Mouse (Mus musculus) MEL (cell line): ENCODE data around the gene Kcnd2. TPM values are rescaled to one million over a fixed set of nuclear protein-coding genes. Genes with fewer than 3 reads are reported as not detected.

ENCODE experiments used
- DNase-seq: peaks from one replicate; pipeline ENCODE4 v3.0.0; 2011; ENCODE audit warnings: low read depth, low spot score
- H3K27ac ChIP-seq: 2 replicates; pipeline ENCODE4 v1.5.1; 2012; ENCODE audit warnings: low read depth, mild to moderate bottlenecking, control low read depth, low read length, moderate library complexity; ENCODE audit not compliant: control insufficient read depth
- H3K27me3 ChIP-seq, 2 experiments: fragments of 150-350 bp in 1 of 2; sonication (generic) in 1 of 2; 2 replicates each; pipeline ENCODE4 v1.6.1; 2012; ENCODE audit warnings: low read length in 2 of 2, mild to moderate bottlenecking in 2 of 2, improper control_type of control experiment in 1 of 2, moderate library complexity in 1 of 2; ENCODE audit not compliant: insufficient read depth in 2 of 2, control insufficient read depth in 1 of 2
- H3K36me3 ChIP-seq, 2 experiments: 2 replicates each; pipeline ENCODE4 v1.6.1; 2012 to 2014; ENCODE audit warnings: low read length in 2 of 2, improper control_type of control experiment in 1 of 2, inconsistent platforms in 1 of 2, mild to moderate bottlenecking in 1 of 2; ENCODE audit not compliant: insufficient read depth in 2 of 2, control insufficient read depth in 1 of 2
- H3K4me1 ChIP-seq, 2 experiments: fragments of 150-350 bp in 1 of 2; sonication (generic) in 1 of 2; 2 replicates each; pipeline ENCODE4 v1.6.1; 2012; ENCODE audit warnings: low read length in 2 of 2, improper control_type of control experiment in 1 of 2, mild to moderate bottlenecking in 1 of 2; ENCODE audit not compliant: insufficient read depth in 2 of 2, control insufficient read depth in 1 of 2
- H3K4me3 ChIP-seq, 2 experiments: fragments of 150-350 bp in 1 of 2; sonication (generic) in 1 of 2; 2 replicates each; pipeline ENCODE4 v1.5.1; 2012; ENCODE audit warnings: low read depth in 2 of 2, low read length in 2 of 2, mild to moderate bottlenecking in 2 of 2, moderate library complexity in 2 of 2, control low read depth in 1 of 2, improper control_type of control experiment in 1 of 2; ENCODE audit not compliant: control insufficient read depth in 1 of 2, insufficient read depth in 1 of 2
- H3K79me2 ChIP-seq: 2 replicates; pipeline ENCODE4 v1.6.1; 2012; ENCODE audit warnings: mild to moderate bottlenecking, low read length, moderate library complexity; ENCODE audit not compliant: control insufficient read depth, poor library complexity, insufficient read depth
- H3K9ac ChIP-seq: 2 replicates; pipeline ENCODE4 v1.6.1; 2012; ENCODE audit warnings: low read depth, mild to moderate bottlenecking, control low read depth, low read length, moderate library complexity; ENCODE audit not compliant: control insufficient read depth, poor library complexity, severe bottlenecking
- H3K9me3 ChIP-seq: fragments of 150-350 bp; sonication (generic); replicated peaks from 2 replicates; pipeline ENCODE4 v1.6.1; 2012; ENCODE audit warnings: mild to moderate bottlenecking, low read length, improper control_type of control experiment, moderate library complexity; ENCODE audit not compliant: insufficient read depth
- CHD1 ChIP-seq: IDR thresholded peaks from 2 replicates; pipeline ENCODE4 v1.6.1; 2012; ENCODE audit warnings: low read depth, mild to moderate bottlenecking, inconsistent platforms, low read length, improper control_type of control experiment
- CTCF ChIP-seq, 3 experiments: IDR thresholded peaks in 2 of 3; conservative IDR thresholded peaks in 1 of 3; 2 replicates each; pipeline ENCODE4 v1.5.1; 2011 to 2012; ENCODE audit warnings: low read length in 3 of 3, low read depth in 2 of 3, mild to moderate bottlenecking in 2 of 3, improper control_type of control experiment in 1 of 3, inconsistent platforms in 1 of 3, mixed read lengths in 1 of 3, moderate library complexity in 1 of 3; ENCODE audit not compliant: control insufficient read depth in 1 of 3, insufficient read depth in 1 of 3, poor library complexity in 1 of 3, severe bottlenecking in 1 of 3
- ELF1 ChIP-seq: IDR thresholded peaks from 2 replicates; pipeline ENCODE4 v1.6.1; 2014; ENCODE audit warnings: low read depth, mild to moderate bottlenecking, inconsistent platforms, low read length, improper control_type of control experiment, moderate library complexity
- GABPA ChIP-seq: IDR thresholded peaks from 2 replicates; pipeline ENCODE4 v1.6.1; 2012; ENCODE audit warnings: low read depth, mild to moderate bottlenecking, inconsistent platforms, low read length, improper control_type of control experiment, moderate library complexity
- HCFC1 ChIP-seq: IDR thresholded peaks from 2 replicates; pipeline ENCODE4 v1.6.1; 2012; ENCODE audit warnings: low read depth, mild to moderate bottlenecking, inconsistent platforms, low read length, improper control_type of control experiment, moderate library complexity
- KAT2A ChIP-seq: conservative IDR thresholded peaks from 2 replicates; pipeline ENCODE4 v1.6.1; 2012; ENCODE audit warnings: low read depth, low read length, improper control_type of control experiment, inconsistent platforms
- MEF2A ChIP-seq: IDR thresholded peaks from 2 replicates; pipeline ENCODE4 v1.6.1; 2014; ENCODE audit warnings: low read depth, mild to moderate bottlenecking, inconsistent platforms, low read length, improper control_type of control experiment; ENCODE audit not compliant: poor library complexity, insufficient replicate concordance, severe bottlenecking; ENCODE audit errors: extremely low read depth
- MXI1 ChIP-seq: IDR thresholded peaks from 2 replicates; pipeline ENCODE4 v1.6.1; 2011; ENCODE audit warnings: mild to moderate bottlenecking, low read depth, low read length, improper control_type of control experiment
- POLR2A ChIP-seq, 2 experiments: IDR thresholded peaks; 2 replicates each; pipeline ENCODE4 v1.6.1; 2011 to 2012; ENCODE audit warnings: low read length in 2 of 2, mild to moderate bottlenecking in 2 of 2, control low read depth in 1 of 2, improper control_type of control experiment in 1 of 2, low read depth in 1 of 2, moderate library complexity in 1 of 2; ENCODE audit not compliant: control insufficient read depth in 1 of 2, insufficient read depth in 1 of 2, poor library complexity in 1 of 2
- POLR2AphosphoS2 ChIP-seq: IDR thresholded peaks from 2 replicates; pipeline ENCODE4 v1.6.1; 2011; ENCODE audit warnings: low read length, improper control_type of control experiment
- RCOR1 ChIP-seq: IDR thresholded peaks from 2 replicates; pipeline ENCODE4 v1.6.1; 2012; ENCODE audit warnings: low read depth, mild to moderate bottlenecking, inconsistent platforms, low read length, improper control_type of control experiment
- SMC3 ChIP-seq: IDR thresholded peaks from 2 replicates; pipeline ENCODE4 v1.6.1; 2011; ENCODE audit warnings: low read depth, low read length, improper control_type of control experiment
- UBTF ChIP-seq: IDR thresholded peaks from 2 replicates; pipeline ENCODE4 v1.6.1; 2012; ENCODE audit warnings: low read depth, mild to moderate bottlenecking, inconsistent platforms, low read length, improper control_type of control experiment, moderate library complexity, borderline replicate concordance; ENCODE audit not compliant: insufficient read depth
- USF1 ChIP-seq: IDR thresholded peaks from 2 replicates; pipeline ENCODE4 v1.6.1; 2014; ENCODE audit warnings: low read depth, mild to moderate bottlenecking, inconsistent platforms, low read length, improper control_type of control experiment, moderate library complexity
- ZKSCAN1 ChIP-seq: IDR thresholded peaks from 2 replicates; pipeline ENCODE4 v1.6.1; 2012; ENCODE audit warnings: low read depth, mild to moderate bottlenecking, inconsistent platforms, low read length, improper control_type of control experiment, moderate library complexity
- ZNF384 ChIP-seq: IDR thresholded peaks from 2 replicates; pipeline ENCODE4 v1.6.1; 2012; ENCODE audit warnings: low read depth, mild to moderate bottlenecking, inconsistent platforms, low read length, improper control_type of control experiment
- polyA plus RNA-seq, 2 experiments: library from polyadenylated mRNA; stranded (reverse) in 1 of 2; unstranded in 1 of 2; fragments of >175 nt in 1 of 2; fragments of >200 nt in 1 of 2; gene quantifications; 2 replicates each; pipeline versions ENCODE4 v1.2.1 to v1.2.4; 2012; ENCODE audit warnings: low replicate concordance in 2 of 2, low read depth in 1 of 2; ENCODE audit not compliant: insufficient read length in 2 of 2, insufficient read depth in 1 of 2, missing spikeins in 1 of 2
- total RNA-seq: library from RNA; depleted of rRNA; stranded (reverse); fragments of 300-350 nt; gene quantifications from 2 replicates; pipeline ENCODE4 v1.2.3, GENCODE M21; 2012

Kcnd2 gene
- total and polyA plus RNA-seq, 3 experiments, result not detected

- TF ChIP-seq UBTF, result no peak
- TF ChIP-seq MXI1, result no peak
- TF ChIP-seq POLR2AphosphoS2, result no peak
- no peak for TF ChIP-seq RCOR1
- TF ChIP-seq CHD1, result no peak
- no peak for TF ChIP-seq ELF1
- no peak for TF ChIP-seq ZKSCAN1
- no peak for TF ChIP-seq HCFC1
- no peak for TF ChIP-seq CTCF (IDR thresholded peaks at IDR 0.05 in 2 of 3, conservative IDR thresholded peaks at IDR 0.05 in 1 of 3; ENCODE audit: control insufficient read depth in 1 of 3, insufficient read depth in 1 of 3, low read depth in 2 of 3, low read length in 3 of 3, poor library complexity in 1 of 3, severe bottlenecking in 1 of 3)
- TF ChIP-seq SMC3, result no peak
- TF ChIP-seq GABPA, result no peak
- no peak for TF ChIP-seq MEF2A
- no peak for TF ChIP-seq POLR2A (IDR thresholded peaks at IDR 0.05; ENCODE audit: control insufficient read depth in 1 of 2, insufficient read depth in 1 of 2, low read depth in 1 of 2, low read length in 2 of 2, poor library complexity in 1 of 2)
- TF ChIP-seq KAT2A, result no peak
- no peak for TF ChIP-seq ZNF384
- TF ChIP-seq USF1, result no peak
- Histone ChIP-seq H3K9me3 (no peaks in the 10 kb centered on the region), H3K36me3 (no peaks in the 10 kb centered on the region), H3K4me3 (no peak overlapping the region), H3K9ac (no peak overlapping the region), H3K79me2 (no peaks in the 10 kb centered on the region), H3K27me3 (peaks cover 0 to 3% of the 10 kb centered on the region in 2 experiments; a peak in 2 of 4 replicates), H3K27ac (no peak overlapping the region), H3K4me1 (no peaks in the 10 kb centered on the region)
- no peak for DNase-seq
These were observed 559.1 kb downstream of the Kcnd2 start for GRCm38 (mm10) chr6:21774213-21774916.
